Mouse (Mus musculus) urinary bladder, postnatal 0 days (tissue): Measurements from ENCODE around the gene Tbkbp1. TPM values are rescaled to one million over a fixed set of nuclear protein-coding genes. Genes with fewer than 3 reads are reported as not detected.

Experiments used
- microRNA-seq: library from miRNA; unstranded; fragments of <30 nt; microRNA quantifications from one replicate; pipeline ENCODE4, GENCODE M21; 2016
- polyA plus RNA-seq: library from polyadenylated mRNA; unstranded; fragments of >200 nt; fragmentation: Nextera tagmentation; extraction: Ambion mirVana; gene quantifications from 2 replicates; pipeline ENCODE4 v1.2.1, GENCODE M21; 2015

Gene Tbkbp1
- 4.1 and 6.0 TPM in 2 replicates for polyA plus RNA-seq

DNA sequence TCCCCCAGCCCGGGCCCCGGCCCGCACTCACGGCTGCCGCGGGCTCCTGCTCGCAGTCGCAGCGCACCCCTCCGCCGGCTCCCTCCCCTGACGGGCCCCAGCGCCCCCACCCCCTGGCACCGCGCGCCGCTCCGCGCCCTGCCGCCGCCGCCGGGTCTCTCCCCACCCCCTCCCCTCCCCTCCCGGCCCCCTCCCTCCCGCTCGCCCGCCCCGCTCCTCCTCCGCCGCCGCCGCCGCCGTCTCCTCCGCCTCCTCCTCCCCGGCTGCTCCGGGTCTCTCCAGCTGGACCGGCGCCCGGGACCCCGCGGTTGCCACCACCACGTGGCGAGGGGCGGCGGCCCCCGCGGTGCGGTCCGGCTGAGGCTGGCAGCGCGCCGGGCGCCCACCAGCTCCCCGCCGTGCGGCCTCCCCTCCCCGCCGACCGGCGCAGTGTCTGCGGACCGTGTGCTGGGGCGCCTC, at the start of gene Tbkbp1:
Gene Tbkbp1 (minus strand): TSS at position 153 of the 459 bp plus-strand sequence.

DNA sequence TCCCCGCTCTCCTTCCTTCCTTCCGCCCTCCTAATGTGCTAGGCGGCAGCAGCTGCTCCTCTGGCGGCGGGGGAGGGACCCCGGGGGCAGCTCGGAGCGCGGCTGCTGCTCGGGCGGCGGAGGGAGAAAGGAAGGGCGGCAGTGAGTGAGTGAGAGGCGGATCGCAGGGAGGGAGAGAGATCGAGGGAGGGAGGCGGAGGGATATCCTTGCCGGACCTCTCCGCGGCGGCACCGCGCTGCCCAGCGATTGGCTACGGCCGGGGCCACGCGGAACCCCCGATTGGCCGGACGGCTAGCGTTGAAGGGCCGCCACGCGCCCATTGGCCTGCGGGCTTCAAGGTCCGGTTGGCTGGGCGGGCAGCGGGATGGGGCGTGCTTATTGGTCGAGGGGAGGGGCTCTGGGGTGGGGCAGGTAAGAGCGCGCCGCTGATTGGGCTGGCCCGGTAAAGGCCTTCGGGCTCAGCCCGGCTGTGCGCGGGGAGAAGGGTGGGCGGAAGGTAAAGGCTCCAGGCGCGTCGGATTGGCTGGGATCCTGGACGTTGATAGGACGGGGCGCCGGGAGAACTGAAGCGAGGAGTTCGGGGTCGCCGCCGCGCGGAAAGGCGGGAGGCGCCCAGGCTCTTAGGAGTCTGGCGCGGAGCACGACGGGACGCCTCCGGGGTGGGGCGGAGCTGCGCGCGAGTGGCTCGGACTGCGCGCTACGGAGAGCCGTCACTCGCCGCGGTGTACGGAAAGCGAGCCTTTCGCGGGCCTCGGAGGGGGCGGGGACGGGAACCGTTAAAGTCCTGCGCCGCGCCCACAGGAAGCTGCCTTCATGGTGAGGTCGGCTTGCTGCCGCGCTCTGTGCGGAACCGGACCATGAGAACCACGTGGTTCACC, 36.7 kb upstream of the Tbkbp1 start, which contains the start of gene Kpnb1:
Gene Kpnb1 (minus strand): TSS at position 118 of the 879 bp plus-strand sequence.

DNA sequence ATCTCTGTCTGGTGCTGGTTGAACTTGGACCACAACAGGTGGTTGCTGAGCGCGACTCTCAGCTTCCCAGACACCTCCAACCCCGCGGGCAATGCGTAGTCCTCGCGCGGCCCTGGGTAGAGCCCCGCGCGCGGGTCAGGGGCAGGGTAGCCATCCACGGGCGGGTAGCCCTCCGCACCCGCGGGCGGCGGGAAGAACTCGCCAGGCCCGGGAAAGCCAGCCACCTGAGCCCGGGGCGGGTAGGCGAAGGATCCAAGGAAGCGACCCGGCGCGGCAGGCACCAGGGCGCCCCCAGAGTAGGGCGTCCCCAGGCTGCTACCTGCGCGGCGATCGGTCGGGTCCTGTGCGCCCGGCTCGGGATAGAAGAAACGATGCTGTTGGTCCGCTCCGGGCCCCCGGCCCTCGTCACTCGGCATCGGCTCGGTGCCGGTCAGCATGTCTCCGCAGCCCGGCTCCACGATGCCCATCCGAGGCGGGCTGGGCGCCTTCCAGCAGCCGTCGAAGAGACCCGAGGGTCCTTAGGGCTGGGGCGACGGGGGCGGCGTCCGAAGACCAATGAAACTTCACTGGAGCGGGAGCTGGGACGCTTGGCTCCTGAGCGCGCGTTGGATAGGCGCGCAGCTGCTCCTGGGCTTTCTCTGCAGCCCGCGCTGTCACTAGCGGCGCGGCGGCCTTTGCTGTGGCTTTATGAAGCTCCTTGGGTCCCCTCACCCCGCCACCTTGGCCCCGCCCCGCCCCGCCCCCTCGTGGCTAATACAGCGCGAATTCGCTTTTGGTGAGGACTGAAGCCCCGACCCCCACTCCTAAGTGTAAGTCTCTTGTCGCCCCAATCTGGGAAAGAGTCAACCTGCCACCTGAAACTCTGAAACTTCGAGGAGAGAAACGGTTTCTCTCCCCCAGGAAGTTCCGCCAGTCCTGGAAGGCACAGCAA, 36.4 kb downstream of the Tbkbp1 start, which contains the start of gene Tbx21:
Gene Tbx21 (minus strand): TSS at position 661 of the 931 bp plus-strand sequence.

Small RNA genes lying within 50 kb of the gene (microRNA-seq; reads per million reads assigned to microRNA genes)
- not detected for gene Mir7235

Other genes with a start within 250 kb of the Tbkbp1 start
- gene Cdk5rap3, start 235.0 kb downstream of the Tbkbp1 start, polyA plus RNA-seq = 54.1 and 55.3 TPM in 2 replicates
- 12.4 and 13.8 TPM in 2 replicates for gene Prr15l, start 223.4 kb downstream of the Tbkbp1 start, polyA plus RNA-seq
- 21.8 and 25.7 TPM in 2 replicates for gene Pnpo, start 207.5 kb downstream of the Tbkbp1 start, polyA plus RNA-seq
- gene Sp2, start 168.5 kb downstream of the Tbkbp1 start, polyA plus RNA-seq = 8.4 and 9.4 TPM in 2 replicates
- gene Sp6, start 138.1 kb downstream of the Tbkbp1 start, polyA plus RNA-seq = 11.5 and 15.0 TPM in 2 replicates
- 7.0 and 7.7 TPM in 2 replicates for gene Scrn2, start 121.6 kb downstream of the Tbkbp1 start, polyA plus RNA-seq
- gene Lrrc46, start 110.1 kb downstream of the Tbkbp1 start, polyA plus RNA-seq = 0.42 and 0.55 TPM in 2 replicates
- gene Mrpl10, start 109.9 kb downstream of the Tbkbp1 start, polyA plus RNA-seq = 50.8 and 57.9 TPM in 2 replicates
- gene Osbpl7, start 100.9 kb downstream of the Tbkbp1 start, polyA plus RNA-seq = 4.0 and 4.2 TPM in 2 replicates
- not detected in 2 replicates for gene Tbx21, start 36.2 kb downstream of the Tbkbp1 start, polyA plus RNA-seq
- 26.8 and 33.2 TPM in 2 replicates for gene Kpnb1, start 36.4 kb upstream of the Tbkbp1 start, polyA plus RNA-seq
- gene Npepps, start 129.1 kb upstream of the Tbkbp1 start, polyA plus RNA-seq = 49.6 and 55.4 TPM in 2 replicates
- gene Mrpl45, start 164.2 kb upstream of the Tbkbp1 start, polyA plus RNA-seq = 22.3 and 23.7 TPM in 2 replicates
- 0.17 and 0.18 TPM in 2 replicates for gene Gpr179, start 200.6 kb upstream of the Tbkbp1 start, polyA plus RNA-seq
- gene Socs7, start 211.1 kb upstream of the Tbkbp1 start, polyA plus RNA-seq = 1.3 and 1.4 TPM in 2 replicates